Mouse (Mus musculus) hindbrain, postnatal 0 days (tissue): ENCODE data around the gene B430305J03Rik. TPM values are rescaled to one million over a fixed set of nuclear protein-coding genes. Genes with fewer than 3 reads are reported as not detected.
A peak's percentile ranks its signal among the peaks of the same experiment; 100 is the strongest.

Experiments
- ATAC-seq: fragments of 200-750 bp; cut with Nextera tagmentation; 2 replicates; pipeline ENCODE4 v1.8.0; 2017; ENCODE audit warnings: mild to moderate bottlenecking, moderate TSS enrichment, moderate library complexity
- DNase-seq: peaks from one replicate; pipeline ENCODE4 v3.0.0-alpha.2; 2015; ENCODE audit warnings: low spot score
- H3K27ac ChIP-seq: fragments of 300-500 bp; sonication (generic); 2 replicates; pipeline ENCODE4 v1.5.1; 2014; ENCODE audit warnings: mild to moderate bottlenecking
- H3K27me3 ChIP-seq: fragments of 300-500 bp; sonication (generic); 2 replicates; pipeline ENCODE4 v1.6.1; 2014; ENCODE audit warnings: low read length, mixed read lengths; ENCODE audit not compliant: insufficient read depth
- H3K36me3 ChIP-seq: fragments of 300-500 bp; sonication (generic); 2 replicates; pipeline ENCODE4 v1.6.1; 2014; ENCODE audit warnings: low read length, mixed read lengths; ENCODE audit not compliant: insufficient read depth
- H3K4me1 ChIP-seq: fragments of 300-500 bp; sonication (generic); 2 replicates; pipeline ENCODE4 v1.6.1; 2014; ENCODE audit warnings: antibody characterized with exemption, low read length, mixed read lengths; ENCODE audit not compliant: insufficient read depth
- H3K4me2 ChIP-seq: fragments of 300-500 bp; sonication (generic); 2 replicates; pipeline ENCODE4 v1.6.1; 2014; ENCODE audit warnings: low read depth, mild to moderate bottlenecking, low read length, moderate library complexity, mixed read lengths
- H3K4me3 ChIP-seq: fragments of 300-500 bp; sonication (generic); 2 replicates; pipeline ENCODE4 v1.5.1; 2014; ENCODE audit warnings: low read length
- H3K9ac ChIP-seq: fragments of 300-500 bp; sonication (generic); replicated peaks from 2 replicates; pipeline ENCODE4 v1.6.1; 2014; ENCODE audit warnings: mild to moderate bottlenecking, low read length, moderate library complexity, mixed read lengths
- H3K9me3 ChIP-seq: fragments of 300-500 bp; sonication (generic); 2 replicates; pipeline ENCODE4 v1.6.1; 2016; ENCODE audit warnings: low read length, mixed read lengths
- CTCF ChIP-seq: IDR thresholded peaks from 2 replicates; pipeline ENCODE4 v1.5.1; 2016; ENCODE audit warnings: antibody characterized with exemption, control low read depth, low read depth
- WGBS: fragments of 180-500 bp; shearing (Covaris S2); extraction: QIAGEN DNeasy Blood & Tissue Kit; methylation state at CpG from one replicate; pipeline ENCODE4 v1.1.7; 2014; 5-methylcytosine and 5-hydroxymethylcytosine counted together
- polyA plus RNA-seq: library from polyadenylated mRNA; unstranded; fragments of >200 nt; fragmentation: Nextera tagmentation; extraction: Ambion mirVana; gene quantifications from 2 replicates; pipeline ENCODE4 v1.2.1, GENCODE M21; 2015
- total RNA-seq: library from RNA; depleted of rRNA; stranded (reverse); fragments of >200 nt; gene quantifications from 2 replicates; pipeline ENCODE4 v1.2.3, GENCODE M21; 2014; rRNA removed

The B430305J03Rik gene
- total and polyA plus RNA-seq, 2 experiments from 2014 or later, result 3.0 TPM; not detected in 1

- Histone ChIP-seq H3K27ac (no peak overlapping the region), H3K9me3 (no peaks in the 10 kb centered on the region), H3K9ac (no peak overlapping the region), H3K27me3 (no peaks in the 10 kb centered on the region), H3K4me2 (no peak overlapping the region), H3K4me1 (no peaks in the 10 kb centered on the region), H3K4me3 (no peak overlapping the region), H3K36me3 (no peaks in the 10 kb centered on the region)
- TF ChIP-seq CTCF, result no peak
- 58% methylated on average over 2 of the region's 2 CpGs for WGBS
- ATAC-seq (no peak), DNase-seq (no peak)
Measured at GRCm38 (mm10) chr3:61336205-61336604, 29.5 kb downstream of the B430305J03Rik start.

GRCm38 (mm10) chr3:61321632-61322031 lies 44.1 kb downstream of the B430305J03Rik start:
- 70% methylated on average over 6 of the region's 6 CpGs for WGBS
- Histone ChIP-seq H3K27ac (no peak overlapping the region), H3K9me3 (no peaks in the 10 kb centered on the region), H3K4me1 (no peaks in the 10 kb centered on the region), H3K36me3 (no peaks in the 10 kb centered on the region), H3K9ac (no peak overlapping the region), H3K4me2 (no peak overlapping the region), H3K27me3 (no peaks in the 10 kb centered on the region), H3K4me3 (no peak overlapping the region)
- DNase-seq (peak; percentile 3), ATAC-seq (no peak)
- TF ChIP-seq CTCF, result no peak

GRCm38 (mm10) chr3:61320031-61320430 lies 45.7 kb downstream of the B430305J03Rik start:
- Histone ChIP-seq H3K27ac (no peak overlapping the region), H3K27me3 (no peaks in the 10 kb centered on the region), H3K4me2 (no peak overlapping the region), H3K4me3 (no peak overlapping the region), H3K9me3 (no peaks in the 10 kb centered on the region), H3K4me1 (no peaks in the 10 kb centered on the region), H3K36me3 (no peaks in the 10 kb centered on the region), H3K9ac (no peak overlapping the region)
- ATAC-seq (no peak), DNase-seq (no peak)
- no peak for TF ChIP-seq CTCF
- WGBS, result 69% methylated on average over 2 of the region's 2 CpGs

GRCm38 (mm10) chr3:61315002-61315401 lies 50.7 kb downstream of the B430305J03Rik start:
- Histone ChIP-seq H3K4me3 (no peak overlapping the region), H3K4me1 (no peaks in the 10 kb centered on the region), H3K4me2 (no peak overlapping the region), H3K9ac (no peak overlapping the region), H3K27me3 (no peaks in the 10 kb centered on the region), H3K36me3 (no peaks in the 10 kb centered on the region), H3K9me3 (no peaks in the 10 kb centered on the region), H3K27ac (no peak overlapping the region)
- DNase-seq (no peak), ATAC-seq (no peak)
- no peak for TF ChIP-seq CTCF
- 79% methylated on average over 2 of the region's 2 CpGs for WGBS

Other genes with a start within 250 kb of the B430305J03Rik start
- 9.9 and 10.0 TPM in 2 replicates for gene Rap2b, start 4.3 kb downstream of the B430305J03Rik start, total RNA-seq
- gene Rap2b, start 4.3 kb downstream of the B430305J03Rik start, polyA plus RNA-seq, result 14.8 and 15.8 TPM in 2 replicates